Mouse (Mus musculus) limb, embryonic 12.5 days (tissue): ENCODE measurements around the gene Bnipl. TPM values are rescaled to one million over a fixed set of nuclear protein-coding genes. Genes with fewer than 3 reads are reported as not detected.
A peak's percentile ranks its signal among the peaks of the same experiment; 100 is the strongest.
"Not testable (repeated sequence)": the region's sequence is repeated elsewhere in the genome, so short reads cannot be mapped to it uniquely, and the experiment has no call there.

Experiments
- ATAC-seq: fragments of 200-750 bp; cut with Nextera tagmentation; 2 replicates; pipeline ENCODE4 v1.8.0; 2017; ENCODE audit warnings: low read depth, moderate TSS enrichment; ENCODE audit not compliant: insufficient number of reproducible peaks, insufficient read depth, low FRiP score, low TSS enrichment
- H3K27ac ChIP-seq: fragments of 300-500 bp; sonication (generic); 2 replicates; pipeline ENCODE4 v1.5.1; 2016; ENCODE audit warnings: mild to moderate bottlenecking, moderate library complexity
- H3K27me3 ChIP-seq: fragments of 300-500 bp; sonication (generic); 2 replicates; pipeline ENCODE4 v1.6.1; 2016; ENCODE audit warnings: mild to moderate bottlenecking, moderate library complexity
- H3K36me3 ChIP-seq: fragments of 300-500 bp; sonication (generic); 2 replicates; pipeline ENCODE4 v1.6.1; 2016; ENCODE audit warnings: mild to moderate bottlenecking, moderate library complexity
- H3K4me1 ChIP-seq: fragments of 300-500 bp; sonication (generic); replicated peaks from 2 replicates; pipeline ENCODE4 v1.6.1; 2016
- H3K4me2 ChIP-seq: fragments of 300-500 bp; sonication (generic); 2 replicates; pipeline ENCODE4 v1.6.1; 2016; ENCODE audit warnings: mild to moderate bottlenecking, moderate library complexity
- H3K4me3 ChIP-seq: fragments of 300-500 bp; sonication (generic); replicated peaks from 2 replicates; pipeline ENCODE4 v1.5.1; 2016; ENCODE audit warnings: mild to moderate bottlenecking
- H3K9ac ChIP-seq: fragments of 300-500 bp; sonication (generic); replicated peaks from 2 replicates; pipeline ENCODE4 v1.6.1; 2016; ENCODE audit warnings: mild to moderate bottlenecking, moderate library complexity
- H3K9me3 ChIP-seq: fragments of 300-500 bp; sonication (generic); 2 replicates; pipeline ENCODE4 v1.6.1; 2016; ENCODE audit warnings: mild to moderate bottlenecking, moderate library complexity
- WGBS: fragments of 180-500 bp; shearing (Covaris S2); methylation state at CpG from one replicate; pipeline ENCODE4 v1.1.7; 2016; 5-methylcytosine and 5-hydroxymethylcytosine counted together
- polyA plus RNA-seq: library from polyadenylated mRNA; unstranded; fragments of >200 nt; fragmentation: Nextera tagmentation; extraction: Ambion mirVana; gene quantifications from 2 replicates; pipeline ENCODE4 v1.2.1, GENCODE M21; 2016

Bnipl gene
- polyA plus RNA-seq, 1 experiment from 2014 or later: 0.75 TPM

- ATAC-seq: peak; percentile 87
- under 1% methylated on average over 64 of the region's 64 CpGs for WGBS
- no peaks in the 10 kb centered on the region for H3K9me3 ChIP-seq
- H3K9ac ChIP-seq: peak within 1 kb of the TSS; percentile 93
- peaks cover 46% of the 10 kb centered on the region for H3K36me3 ChIP-seq
- H3K4me1 ChIP-seq: peaks cover 40% of the 10 kb centered on the region
- H3K27me3 ChIP-seq: no peaks in the 10 kb centered on the region
- peak within 1 kb of the TSS; percentile 97 for H3K4me3 ChIP-seq
- peak within 1 kb of the TSS; percentile 93 for H3K27ac ChIP-seq
- peak within 1 kb of the TSS; percentile 71 for H3K4me2 ChIP-seq
Measured at GRCm38 (mm10) chr3:95228148-95228893, 22.7 kb downstream of the Bnipl start, which contains the start of gene Cdc42se1. Gene Cdc42se1 (plus strand): TSS chr3:95228732.

- H3K9ac ChIP-seq: peak overlapping the region; percentile 93
- 32% methylated on average over 1 of the region's 1 CpGs for WGBS
- no peak for ATAC-seq
- H3K27ac ChIP-seq: 0 out of 2 replicates have a peak overlapping the region, but pooled peaks have one; percentile 12
- H3K4me3 ChIP-seq: peak overlapping the region; percentile 97
- H3K9me3 ChIP-seq: no peaks in the 10 kb centered on the region
- no peaks in the 10 kb centered on the region for H3K27me3 ChIP-seq
- H3K36me3 ChIP-seq: peaks cover 46% of the 10 kb centered on the region
- H3K4me1 ChIP-seq: peaks cover 40% of the 10 kb centered on the region
- peak overlapping the region; percentile 71 for H3K4me2 ChIP-seq
Measured at GRCm38 (mm10) chr3:95227214-95227613, 23.8 kb downstream of the Bnipl start.

DNA sequence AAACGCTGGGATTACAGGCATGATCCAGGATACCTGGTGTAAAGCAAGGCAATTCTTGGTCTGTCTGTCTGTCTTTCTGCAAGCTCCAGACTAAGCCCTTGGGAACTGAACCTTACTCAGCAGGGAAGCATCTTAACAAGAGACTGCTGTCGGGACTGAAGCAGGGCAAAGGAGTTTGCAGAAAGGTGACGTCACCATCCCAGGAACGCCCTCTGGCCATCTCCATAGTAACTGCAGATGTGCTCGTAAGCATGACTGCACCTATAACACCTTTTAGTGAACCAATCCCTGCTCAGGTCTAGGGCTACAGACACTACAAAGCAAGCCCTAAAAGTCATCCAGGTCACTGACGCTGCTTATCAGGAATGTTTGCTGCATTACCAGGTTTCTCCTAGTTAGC, 26.7 kb downstream of the Bnipl start:
- H3K27me3 ChIP-seq: no peaks in the 10 kb centered on the region
- peaks cover 14% of the 10 kb centered on the region for H3K4me1 ChIP-seq
- no peak for ATAC-seq
- H3K36me3 ChIP-seq: peaks cover 60% of the 10 kb centered on the region
- no peak overlapping the region; the same call in 1 of the 2 replicates for H3K4me2 ChIP-seq
- no peak overlapping the region for H3K27ac ChIP-seq
- no peak overlapping the region; the same call in 1 of the 2 replicates for H3K9ac ChIP-seq
- H3K4me3 ChIP-seq: no peak overlapping the region
- WGBS: 30% methylated on average over 6 of the region's 6 CpGs
- no peaks in the 10 kb centered on the region for H3K9me3 ChIP-seq

GRCm38 (mm10) chr3:95223041-95223440, 28.0 kb downstream of the Bnipl start:
- H3K4me1 ChIP-seq: peaks cover 14% of the 10 kb centered on the region
- no peaks in the 10 kb centered on the region for H3K27me3 ChIP-seq
- no peak for ATAC-seq
- H3K4me3 ChIP-seq: no peak overlapping the region
- no peak overlapping the region for H3K4me2 ChIP-seq
- H3K36me3 ChIP-seq: peaks cover 67% of the 10 kb centered on the region
- WGBS: 94% methylated on average over 2 of the region's 2 CpGs
- H3K9ac ChIP-seq: no peak overlapping the region
- no peaks in the 10 kb centered on the region for H3K9me3 ChIP-seq
- H3K27ac ChIP-seq: no peak overlapping the region

DNA sequence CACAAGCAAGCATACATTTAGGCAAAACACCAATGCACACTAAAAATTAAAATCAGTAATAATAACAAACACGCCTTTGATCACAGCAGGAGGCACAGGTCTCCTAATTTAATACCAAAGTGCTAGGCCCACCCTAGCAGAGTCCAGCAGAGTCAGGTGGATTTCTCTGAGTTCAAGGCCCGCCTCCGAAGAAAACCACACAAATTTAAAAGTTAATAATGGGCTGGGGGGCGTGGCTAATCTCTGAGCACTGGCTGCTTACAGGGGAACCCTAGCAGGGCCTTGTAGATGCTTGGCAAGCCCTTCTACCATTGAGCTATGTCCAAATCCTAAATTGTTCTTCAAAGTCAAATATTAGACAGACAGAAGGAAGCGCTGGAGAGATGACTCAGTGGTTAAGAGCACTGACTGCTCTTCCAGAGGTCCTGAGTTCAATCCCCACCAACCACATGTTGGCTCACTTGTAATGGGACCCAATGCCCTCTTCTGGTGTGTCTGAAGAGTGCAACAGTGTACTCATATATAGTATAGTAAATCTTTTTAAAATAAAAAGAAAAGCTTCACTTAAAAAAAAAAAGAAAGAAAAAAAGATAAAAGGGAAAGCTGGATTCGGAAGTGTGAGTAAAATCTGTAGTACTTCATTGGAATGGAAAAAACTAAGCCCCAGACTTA, 32.4 kb downstream of the Bnipl start:
- Histone ChIP-seq H3K9me3 (no peaks in the 10 kb centered on the region), H3K36me3 (peaks cover 65% of the 10 kb centered on the region), H3K4me2 (peak overlapping the region; percentile 68), H3K9ac (peak overlapping the region; percentile 91; the same call in 1 of the 2 replicates), H3K4me1 (peaks cover 6% of the 10 kb centered on the region), H3K27ac (peak overlapping the region; percentile 100), H3K4me3 (peak overlapping the region; percentile 73), H3K27me3 (no peaks in the 10 kb centered on the region)
- no peak for ATAC-seq
- 80% methylated on average over 6 of the region's 6 CpGs for WGBS

DNA sequence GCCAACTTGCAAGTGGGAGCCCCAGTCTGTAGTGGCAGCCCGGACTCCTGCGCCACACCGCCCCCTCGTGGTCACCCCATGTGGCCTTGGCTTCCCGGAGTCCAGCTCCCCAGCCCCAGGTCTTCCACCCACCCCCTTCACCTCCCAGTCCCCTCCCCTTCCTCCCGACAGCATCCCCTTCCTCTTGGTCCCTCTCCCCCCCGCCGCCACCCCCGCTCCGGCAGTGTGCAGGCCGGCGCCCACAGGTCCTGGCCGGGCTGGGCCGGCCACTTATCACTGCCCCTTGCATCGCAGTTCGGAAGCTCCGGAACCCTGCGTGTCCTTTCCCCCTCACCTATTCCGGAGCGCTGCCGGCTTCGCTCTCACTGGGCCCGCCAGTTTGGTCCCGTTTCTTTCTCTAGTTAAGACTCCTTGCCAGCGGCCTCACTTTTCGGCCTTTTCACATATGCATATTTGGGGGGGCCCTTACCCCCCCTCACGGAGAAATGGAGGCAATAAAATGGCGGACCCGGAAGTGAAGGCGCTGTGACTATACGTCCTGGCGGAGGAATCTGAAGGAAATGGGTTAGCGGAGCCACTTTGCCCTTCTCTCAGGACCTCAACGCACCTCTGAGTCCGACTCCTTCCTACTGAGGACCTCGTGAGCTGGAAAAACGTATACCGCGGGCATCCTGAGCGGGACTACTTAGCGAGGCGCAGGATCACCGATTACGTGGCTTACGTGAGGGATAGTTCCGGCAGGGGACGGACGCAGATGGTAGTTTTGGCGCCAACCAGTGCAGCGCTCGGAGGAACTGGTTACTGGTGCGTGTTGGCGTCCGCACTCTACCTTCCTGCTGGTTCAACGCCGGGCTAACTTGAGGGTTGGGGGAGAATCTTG, 33.5 kb downstream of the Bnipl start, which contains the start of gene Gabpb2:
TSS of gene Gabpb2 (minus strand) at position 662 of the 880 bp plus-strand sequence.
- under 1% methylated on average over 56 of the region's 56 CpGs for whole genome bisulfite sequencing

DNA sequence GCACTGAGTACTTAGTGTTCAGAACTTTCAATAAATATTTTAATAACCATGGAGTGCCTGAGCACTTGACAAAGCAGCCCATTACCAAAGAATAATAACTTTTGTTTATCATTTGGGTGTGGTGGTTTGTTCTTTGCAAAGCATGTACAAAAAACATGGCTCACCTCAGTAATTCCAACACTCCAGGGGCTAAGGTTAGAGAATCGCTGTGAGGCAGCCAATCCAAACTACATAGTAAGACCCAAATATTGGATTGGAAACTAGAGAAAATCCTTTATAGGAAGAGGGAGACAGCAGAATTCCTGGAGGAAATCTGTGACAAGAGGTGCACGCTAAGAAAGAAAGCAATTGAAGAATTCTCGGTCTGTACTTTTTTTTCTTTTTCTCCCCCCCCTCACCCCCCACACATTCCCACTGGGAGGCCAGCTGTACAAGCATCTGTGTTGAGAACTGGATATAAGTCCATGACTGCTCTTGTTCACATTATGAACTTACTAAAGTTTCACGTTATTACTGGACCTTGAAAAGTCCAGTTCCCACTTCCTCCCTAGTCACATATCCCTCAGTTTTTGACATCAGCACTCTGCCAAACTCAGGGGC, 34.2 kb downstream of the Bnipl start:
- H3K9ac ChIP-seq: peak overlapping the region; percentile 91; the same call in 1 of the 2 replicates
- H3K27me3 ChIP-seq: no peaks in the 10 kb centered on the region
- peaks cover 6% of the 10 kb centered on the region for H3K4me1 ChIP-seq
- 21% methylated on average over 4 of the region's 4 CpGs for WGBS
- peaks cover 62% of the 10 kb centered on the region for H3K36me3 ChIP-seq
- H3K9me3 ChIP-seq: no peaks in the 10 kb centered on the region
- no peak; the same call in 1 of the 2 replicates for ATAC-seq
- H3K4me2 ChIP-seq: peak overlapping the region; percentile 68
- peak overlapping the region; percentile 73 for H3K4me3 ChIP-seq
- peak overlapping the region; percentile 100 for H3K27ac ChIP-seq

More for the DNA sequence above, 33.5 kb downstream of the Bnipl start, which contains the start of gene Gabpb2:
- Histone ChIP-seq H3K9me3 (no peaks in the 10 kb centered on the region), H3K27me3 (no peaks in the 10 kb centered on the region), H3K9ac (peak within 1 kb of the TSS; percentile 91), H3K4me3 (peak within 1 kb of the TSS; percentile 73), H3K27ac (peak within 1 kb of the TSS; percentile 100), H3K4me2 (peak within 1 kb of the TSS; percentile 68), H3K4me1 (peaks cover 6% of the 10 kb centered on the region), H3K36me3 (peaks cover 59% of the 10 kb centered on the region)
- peak; percentile 90 for ATAC-seq

- Histone ChIP-seq H3K27ac (no peak overlapping the region), H3K9me3 (no peaks in the 10 kb centered on the region), H3K4me1 (peaks cover 6% of the 10 kb centered on the region), H3K36me3 (peaks cover 44% of the 10 kb centered on the region), H3K4me3 (no peak overlapping the region), H3K4me2 (no peak overlapping the region), H3K9ac (no peak overlapping the region), H3K27me3 (no peaks in the 10 kb centered on the region)
- WGBS: 97% methylated on average over 1 of the region's 1 CpGs
- ATAC-seq: no peak
Measured at GRCm38 (mm10) chr3:95213609-95213975, 37.4 kb downstream of the Bnipl start.

DNA sequence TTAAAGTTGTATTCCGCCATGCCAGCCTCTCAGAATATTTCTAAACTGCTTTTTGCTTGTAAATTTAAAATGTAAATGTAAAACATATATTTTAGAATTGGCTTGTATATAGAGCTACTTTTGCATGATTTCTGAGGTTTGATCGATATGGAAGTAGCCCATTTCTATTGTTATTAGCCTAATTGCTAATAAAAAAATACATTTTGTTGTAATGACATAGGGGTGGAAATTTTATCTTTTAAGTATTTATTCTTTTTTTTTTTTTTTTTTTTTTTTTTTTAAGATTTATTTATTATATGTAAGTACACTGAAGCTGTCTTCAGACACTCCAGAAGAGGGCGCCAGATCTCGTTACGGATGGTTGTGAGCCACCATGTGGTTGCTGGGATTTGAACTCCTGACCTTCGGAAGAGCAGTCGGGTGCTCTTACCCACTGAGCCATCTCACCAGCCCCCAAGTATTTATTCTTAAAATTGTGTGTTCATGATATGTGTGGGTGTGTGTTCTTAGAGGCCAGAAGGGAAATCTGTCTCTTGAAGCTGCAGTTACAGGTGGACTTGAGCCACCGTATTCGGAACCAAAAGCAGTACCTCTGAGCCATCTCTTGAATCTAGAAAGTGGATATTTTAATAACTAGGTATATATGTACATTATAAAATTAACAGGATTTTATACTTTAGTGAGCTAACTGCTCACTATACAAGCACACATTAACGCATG, 37.9 kb downstream of the Bnipl start:
- ATAC-seq, H3K9me3 ChIP-seq, H3K27me3 ChIP-seq, H3K4me2 ChIP-seq, H3K9ac ChIP-seq, H3K27ac ChIP-seq, H3K4me3 ChIP-seq, H3K4me1 ChIP-seq: not testable (repeated sequence)
- H3K36me3 ChIP-seq: peaks cover 48% of the 10 kb centered on the region
- WGBS: 92% methylated on average over 9 of the region's 10 CpGs

DNA sequence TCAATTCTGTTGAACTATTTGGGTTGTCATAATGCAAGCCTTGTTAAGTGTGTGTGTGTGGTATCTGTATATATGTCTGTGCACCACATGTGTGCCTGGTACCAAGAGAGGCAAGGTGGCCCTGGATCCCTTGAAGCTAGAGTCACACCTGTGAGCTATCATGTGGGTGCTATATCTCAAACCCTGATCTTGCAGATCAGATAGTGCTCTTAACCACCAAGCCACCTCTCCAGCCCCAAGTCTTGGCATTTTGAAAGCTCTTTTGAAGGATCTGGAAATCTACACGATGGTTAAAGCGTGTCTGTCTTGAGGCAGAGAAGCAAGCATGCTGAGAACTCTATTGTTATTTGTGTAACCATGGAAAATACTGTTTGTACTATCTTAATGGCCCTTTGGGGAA, 40.4 kb downstream of the Bnipl start:
- Histone ChIP-seq H3K4me2 (no peak overlapping the region), H3K27ac (no peak overlapping the region), H3K36me3 (peaks cover 66% of the 10 kb centered on the region), H3K9ac (no peak overlapping the region), H3K4me1 (no peaks in the 10 kb centered on the region), H3K9me3 (no peaks in the 10 kb centered on the region), H3K4me3 (no peak overlapping the region), H3K27me3 (no peaks in the 10 kb centered on the region)
- no peak for ATAC-seq
- WGBS: 93% methylated on average over 2 of the region's 2 CpGs
